Mouse (Mus musculus) lung, postnatal 10 days (tissue): ENCODE results near the gene Clcn7.
A peak's percentile ranks its signal among the peaks of the same experiment; 100 is the strongest.

ENCODE experiments used
- DNase-seq: peaks from one replicate; pipeline ENCODE4 v3.0.0; 2021

Gene Clcn7

DNA sequence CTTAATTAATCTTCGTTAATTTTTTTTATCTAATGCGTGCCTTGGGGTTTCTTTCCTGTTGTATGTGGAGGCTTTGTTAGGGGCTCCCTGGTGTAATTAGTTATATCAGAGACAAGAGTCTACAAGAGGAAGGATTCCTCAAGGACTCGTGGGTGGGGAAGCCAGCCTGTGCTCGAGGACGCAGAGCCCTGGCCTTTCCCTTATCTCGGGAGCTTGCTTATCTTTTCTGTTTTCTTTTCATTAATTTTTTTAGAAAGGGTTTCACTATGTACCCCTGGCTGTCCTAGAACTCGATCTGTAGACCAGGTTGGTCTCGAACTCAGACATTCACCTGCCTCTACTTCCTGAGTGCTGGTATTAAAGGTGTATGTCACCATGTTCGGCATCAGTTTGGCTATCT lies 5.5 kb upstream of the Clcn7 start:
- DNase-seq: no peak

DNA sequence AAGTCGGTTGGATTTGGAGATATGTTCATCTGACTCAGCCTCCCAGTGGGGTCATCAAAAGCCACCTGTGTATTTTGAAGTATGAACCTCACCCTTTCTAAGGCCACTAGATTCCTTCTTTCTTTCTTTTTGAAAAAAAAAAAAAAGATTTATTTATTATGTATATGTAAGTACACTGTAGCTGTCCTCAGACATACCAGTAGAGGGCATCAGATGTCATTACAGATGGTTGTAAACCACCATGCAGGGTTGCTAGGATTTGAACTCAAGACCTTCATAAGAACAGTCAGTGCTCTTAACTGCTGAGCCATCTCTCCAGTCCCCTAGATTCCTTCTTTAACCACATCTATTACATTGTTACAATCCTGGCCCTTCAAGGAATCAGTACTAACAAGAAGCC lies 3.1 kb upstream of the Clcn7 start:
- DNase-seq: no peak

DNA sequence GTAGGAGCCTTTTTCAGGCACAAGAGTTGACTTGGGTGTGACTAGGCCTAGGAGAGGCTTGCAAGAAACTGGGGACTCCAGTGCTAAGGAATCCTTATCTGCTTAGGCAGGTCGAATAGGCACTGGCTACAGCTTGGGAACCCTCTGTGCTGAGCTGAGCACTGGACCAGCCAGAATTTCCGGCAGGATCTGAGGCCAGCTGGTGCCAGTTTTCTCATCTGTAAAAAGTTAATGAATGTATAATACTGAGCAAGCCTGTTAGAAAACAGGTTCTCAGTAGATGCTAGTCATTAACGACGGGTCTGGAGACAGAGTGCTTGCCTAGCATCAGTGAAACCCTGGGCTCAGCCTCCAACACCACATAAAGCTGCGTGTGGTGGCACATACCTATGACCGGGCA lies 2.4 kb downstream of the Clcn7 start:
- no peak for DNase-seq

DNA sequence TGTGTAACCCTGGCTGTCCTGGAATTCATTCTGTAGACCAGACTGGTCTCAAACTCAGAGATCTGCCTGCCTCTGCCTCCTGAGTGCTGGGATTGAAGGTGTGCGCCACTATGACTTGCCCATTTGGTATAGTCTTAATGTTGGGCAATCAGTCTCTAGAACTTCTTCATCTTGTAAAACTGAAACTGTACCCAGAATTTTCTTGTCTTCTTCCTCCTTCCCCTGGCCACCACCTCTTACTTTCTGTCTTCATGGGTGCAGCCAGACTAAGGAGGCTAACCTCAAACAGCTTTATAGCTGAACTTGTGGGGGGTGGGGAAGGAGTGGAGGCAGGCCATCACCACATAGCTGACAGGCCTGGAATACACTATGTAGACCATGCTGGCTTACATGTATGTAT lies 5.6 kb downstream of the Clcn7 start:
- DNase-seq: no peak

DNA sequence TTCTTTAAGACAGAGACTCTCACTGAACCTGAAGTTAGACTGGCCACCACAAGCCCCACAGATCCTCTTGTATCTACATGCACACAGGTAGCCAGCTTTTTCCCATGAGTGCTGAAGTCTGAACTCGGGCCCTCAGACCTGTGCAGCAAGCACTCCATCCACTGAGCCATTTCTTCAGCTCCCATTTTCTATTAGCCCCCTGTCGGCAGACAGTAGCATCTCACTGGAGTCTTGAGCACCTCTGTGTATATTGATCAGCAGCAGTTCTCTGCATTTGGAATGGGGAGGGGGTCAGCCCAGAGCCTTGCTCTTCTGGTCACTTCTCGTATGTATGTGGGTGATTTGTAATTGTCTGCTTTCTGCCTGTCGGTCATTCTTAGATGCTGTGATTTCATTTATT lies 6.8 kb downstream of the Clcn7 start:
- DNase-seq: peak; percentile 41

DNA sequence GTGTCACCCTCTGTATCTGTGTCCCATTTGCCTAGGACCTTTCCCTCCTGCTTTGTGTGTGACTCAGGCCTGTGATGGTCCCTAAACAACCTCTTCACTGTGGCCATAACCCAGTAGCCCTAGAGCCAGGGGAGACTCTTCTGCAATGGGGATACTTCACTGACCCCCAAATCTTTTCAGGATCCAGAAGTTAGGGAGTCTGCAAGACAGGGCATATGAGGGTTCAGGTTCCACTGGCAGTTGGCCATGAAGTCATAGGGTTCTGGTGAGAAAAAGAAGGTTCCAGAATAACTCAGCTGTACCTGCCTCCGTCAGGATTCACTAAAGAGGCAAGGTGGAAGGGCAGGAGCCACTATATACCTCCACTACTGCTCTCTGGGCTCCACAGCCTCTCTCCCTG lies 29.0 kb downstream of the Clcn7 start, which contains the start of gene Ccdc154:
Ccdc154 (plus strand) TSS at position 301 of the 400 bp plus-strand sequence.
- no peak for DNase-seq

DNA sequence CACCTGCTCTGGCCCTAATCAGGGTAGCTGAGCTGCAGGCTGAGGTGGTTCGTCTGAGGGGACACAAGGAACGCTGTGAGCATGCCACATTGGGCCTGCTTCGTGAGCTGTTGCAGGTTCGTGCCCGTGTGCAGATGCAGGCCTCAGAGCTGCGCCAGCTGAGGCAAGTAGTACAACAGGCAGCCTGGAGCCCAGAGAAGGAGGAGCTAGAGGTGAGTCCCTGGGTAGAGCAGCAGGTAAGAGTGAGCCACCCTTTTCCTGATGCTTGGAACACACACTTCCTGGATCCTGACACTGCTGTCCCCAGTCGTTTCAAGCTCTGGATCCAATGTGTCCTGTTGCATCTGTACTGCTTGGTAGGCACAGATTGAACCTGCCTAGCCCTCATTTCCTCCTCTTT lies 30.2 kb downstream of the Clcn7 start:
- DNase-seq: no peak

DNA sequence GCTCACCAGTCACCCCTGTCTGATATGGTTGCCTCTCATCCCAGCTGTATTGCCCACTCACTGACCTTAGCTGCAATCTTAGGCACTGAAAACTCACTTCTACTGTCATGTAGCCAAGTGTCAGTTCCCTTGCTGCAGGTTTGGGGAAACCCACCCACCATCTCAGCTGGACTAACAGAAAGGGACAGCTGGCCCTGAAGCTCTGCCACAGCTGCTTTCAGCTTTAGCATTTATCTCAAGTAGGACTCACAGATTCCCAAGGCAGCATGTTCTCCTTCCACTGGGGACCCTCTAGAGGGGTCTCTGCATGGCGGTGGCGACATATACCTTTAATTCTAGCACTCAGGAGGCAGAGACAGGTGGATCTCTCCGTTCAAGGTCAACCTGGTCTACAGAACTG lies 31.6 kb downstream of the Clcn7 start:
- DNase-seq: no peak

DNA sequence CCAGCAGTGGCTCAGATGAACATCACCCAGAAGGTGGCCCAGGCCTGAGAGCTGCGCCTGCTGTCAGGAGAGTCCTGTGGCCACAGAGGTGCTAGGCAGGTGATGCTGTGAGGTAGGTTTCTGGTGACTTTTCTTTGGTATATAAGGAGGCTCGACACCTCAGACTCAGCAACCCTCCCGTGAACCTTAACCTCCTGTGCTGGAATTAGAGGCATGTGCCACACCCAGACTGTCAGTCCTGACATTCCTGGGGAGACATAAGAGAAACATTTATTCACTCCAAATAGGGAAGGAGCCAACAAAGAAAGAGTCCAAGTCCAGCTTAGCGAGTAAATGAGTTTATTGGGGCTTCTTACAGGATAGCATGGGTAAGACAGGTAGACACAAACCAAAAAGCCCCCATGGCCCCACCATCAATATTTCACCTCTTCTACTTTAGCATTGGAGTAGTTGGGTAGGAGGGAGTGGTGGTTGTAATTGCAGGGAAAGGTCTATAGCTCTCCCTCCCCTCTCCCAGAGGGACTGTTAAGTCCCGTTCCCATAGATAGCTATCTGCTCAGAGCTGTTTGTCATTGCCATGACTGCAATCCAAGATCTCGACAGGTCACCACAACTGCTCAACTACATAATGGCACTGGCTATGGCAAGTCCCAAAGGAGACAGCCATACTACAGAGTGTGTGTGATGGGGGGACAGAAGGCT lies 32.9 kb downstream of the Clcn7 start:
- DNase-seq: no peak

DNA sequence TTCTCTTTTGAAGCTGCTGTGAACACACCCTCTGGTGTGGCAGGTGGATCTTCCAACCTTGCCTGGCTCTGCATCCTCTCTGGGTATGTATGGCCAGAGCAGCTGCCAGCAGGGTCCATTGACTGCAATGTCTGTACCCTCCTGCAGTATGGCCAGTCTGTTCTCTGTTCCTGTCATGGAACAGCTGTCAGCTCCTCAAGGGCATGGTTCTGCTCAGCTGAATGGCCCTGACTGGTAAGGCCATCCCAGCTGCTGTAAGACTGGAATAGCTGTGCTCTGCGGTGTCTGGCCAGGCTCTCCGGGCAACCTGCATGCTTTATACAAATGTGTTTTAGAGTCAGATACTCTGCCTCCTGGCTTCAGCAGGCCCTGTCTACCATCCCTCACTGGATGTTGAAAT lies 36.5 kb downstream of the Clcn7 start:
- DNase-seq: no peak

DNA sequence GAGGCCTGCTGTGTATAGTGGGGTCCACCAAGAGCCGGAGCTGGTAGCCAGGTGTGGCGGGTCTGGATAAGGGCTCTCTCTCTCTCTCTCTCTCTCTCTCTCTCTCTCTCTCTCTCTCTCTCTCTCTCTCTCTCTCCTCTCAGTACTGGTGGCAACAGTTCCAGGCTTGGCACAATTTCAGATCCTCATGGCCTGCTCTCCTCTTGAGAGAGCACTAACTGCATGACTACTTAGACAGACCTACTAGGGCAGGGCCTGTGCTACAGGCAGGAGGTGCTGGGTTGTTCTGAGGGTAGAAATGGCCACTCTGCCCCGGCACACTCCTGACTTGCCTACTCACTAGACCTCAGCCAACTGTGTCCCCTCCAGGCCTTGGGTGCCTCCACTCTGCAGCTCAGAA lies 39.4 kb downstream of the Clcn7 start:
- peak; percentile 29 for DNase-seq

DNA sequence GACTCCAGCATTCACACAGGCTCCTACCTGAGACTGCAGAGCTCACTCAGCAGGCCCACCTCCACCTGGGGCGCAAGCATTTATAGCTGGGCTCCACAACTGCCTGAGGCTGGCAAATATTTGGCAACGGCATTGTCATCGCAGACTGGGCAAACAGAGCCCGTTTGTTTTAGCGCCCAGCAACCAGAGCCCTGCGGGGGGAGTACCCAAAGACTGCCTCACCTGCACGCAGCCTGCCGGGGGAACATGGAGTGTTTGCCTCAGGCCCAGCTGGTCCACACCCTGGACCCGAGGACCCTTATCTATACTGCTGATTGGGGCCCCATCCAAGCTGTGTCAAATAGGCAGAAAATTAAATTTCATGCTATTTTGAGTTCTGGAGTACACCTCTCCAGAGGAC lies 42.2 kb downstream of the Clcn7 start, which contains the start of gene Gm38655:
Gm38655 (minus strand) TSS at position 61 of the 400 bp plus-strand sequence.
- DNase-seq: peak; percentile 51

DNA sequence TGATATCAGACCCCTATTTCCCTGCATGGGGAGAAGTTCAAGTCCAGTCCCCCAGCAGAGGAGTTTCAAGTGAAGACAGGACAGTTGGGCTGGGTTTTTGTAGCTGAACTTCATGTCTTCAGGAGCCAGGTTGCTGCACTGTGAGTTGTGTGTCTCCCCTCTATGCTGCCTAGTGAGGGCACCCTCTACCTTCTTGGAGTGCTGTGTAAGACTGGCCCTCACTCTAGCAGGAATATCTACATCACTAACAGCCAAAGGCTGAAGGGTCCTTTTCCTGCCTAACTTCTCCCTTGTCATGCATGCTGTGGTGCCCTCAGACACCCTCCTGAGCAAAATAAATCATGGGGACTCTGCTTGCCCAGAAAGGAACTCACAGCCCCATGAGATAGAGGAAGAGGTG lies 50.0 kb downstream of the Clcn7 start:
- DNase-seq: no peak

DNA sequence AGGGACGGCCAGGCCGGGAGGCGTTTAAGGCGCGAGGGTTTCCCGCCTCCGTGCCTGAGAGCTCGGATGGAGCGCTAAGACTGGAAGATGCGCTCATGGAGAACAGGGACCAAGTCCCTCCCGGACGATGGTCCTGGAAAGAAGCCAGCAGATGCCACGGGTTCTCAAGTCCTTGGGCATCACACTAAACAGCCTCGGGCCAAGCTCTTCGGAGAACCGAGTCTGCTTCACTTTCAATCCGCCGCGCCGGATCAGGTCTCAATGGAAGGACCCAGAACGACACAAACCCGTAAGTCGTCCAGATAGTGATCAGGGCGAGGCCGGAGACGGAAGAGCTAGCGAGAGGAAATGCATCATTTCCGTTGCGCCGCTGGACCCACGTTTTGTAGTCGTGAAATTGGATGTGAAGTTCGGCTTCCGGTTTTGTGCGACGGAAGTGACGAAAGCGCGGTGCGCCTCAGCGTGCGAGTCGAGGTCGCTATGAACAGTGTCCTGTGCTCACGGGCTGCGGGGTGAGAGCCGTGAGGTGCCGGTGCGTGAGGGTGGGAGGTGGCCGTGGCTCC lies 51.0 kb downstream of the Clcn7 start, which contains the start of gene BC003965:
BC003965 (plus strand) TSS at position 426 of the 563 bp plus-strand sequence.
- DNase-seq: peak; percentile 98

DNA sequence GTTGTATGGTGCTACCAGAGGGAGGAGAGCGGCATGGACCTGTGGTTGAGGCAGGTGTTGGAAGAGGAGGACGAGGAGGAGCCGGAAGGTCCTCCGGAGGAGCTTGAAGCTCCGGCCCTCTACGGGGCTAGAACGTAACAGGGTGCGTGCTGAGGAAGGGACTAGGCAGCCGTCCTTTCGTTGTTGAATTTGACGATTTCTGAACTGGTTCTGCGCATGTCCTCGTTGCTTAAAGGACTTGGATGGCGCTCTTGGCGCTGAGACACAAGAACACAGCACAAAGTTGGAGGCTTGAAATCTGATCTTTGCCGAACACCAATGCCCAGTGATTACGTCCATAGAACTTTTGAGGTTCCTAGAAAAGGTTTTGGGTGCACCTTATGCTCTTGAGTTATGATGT lies 51.8 kb downstream of the Clcn7 start:
- no peak for DNase-seq

DNA sequence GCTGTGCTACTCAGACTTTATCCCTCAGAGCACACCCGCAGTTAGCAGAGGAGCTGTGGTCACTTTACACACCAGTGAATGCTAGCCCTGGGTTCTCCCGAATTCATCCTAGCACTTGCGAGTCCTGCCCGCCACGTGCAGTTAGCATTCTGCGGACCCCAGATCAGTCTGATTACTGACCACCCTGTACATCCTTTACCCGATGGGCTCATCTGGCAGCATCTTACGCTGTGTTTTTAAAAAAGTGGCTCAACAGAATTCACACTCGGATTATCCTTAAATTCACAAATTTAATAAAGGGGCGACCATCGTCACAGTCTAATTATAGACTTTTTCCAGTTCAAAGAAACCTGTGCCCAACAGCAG lies 54.6 kb downstream of the Clcn7 start:
- no peak for DNase-seq

DNA sequence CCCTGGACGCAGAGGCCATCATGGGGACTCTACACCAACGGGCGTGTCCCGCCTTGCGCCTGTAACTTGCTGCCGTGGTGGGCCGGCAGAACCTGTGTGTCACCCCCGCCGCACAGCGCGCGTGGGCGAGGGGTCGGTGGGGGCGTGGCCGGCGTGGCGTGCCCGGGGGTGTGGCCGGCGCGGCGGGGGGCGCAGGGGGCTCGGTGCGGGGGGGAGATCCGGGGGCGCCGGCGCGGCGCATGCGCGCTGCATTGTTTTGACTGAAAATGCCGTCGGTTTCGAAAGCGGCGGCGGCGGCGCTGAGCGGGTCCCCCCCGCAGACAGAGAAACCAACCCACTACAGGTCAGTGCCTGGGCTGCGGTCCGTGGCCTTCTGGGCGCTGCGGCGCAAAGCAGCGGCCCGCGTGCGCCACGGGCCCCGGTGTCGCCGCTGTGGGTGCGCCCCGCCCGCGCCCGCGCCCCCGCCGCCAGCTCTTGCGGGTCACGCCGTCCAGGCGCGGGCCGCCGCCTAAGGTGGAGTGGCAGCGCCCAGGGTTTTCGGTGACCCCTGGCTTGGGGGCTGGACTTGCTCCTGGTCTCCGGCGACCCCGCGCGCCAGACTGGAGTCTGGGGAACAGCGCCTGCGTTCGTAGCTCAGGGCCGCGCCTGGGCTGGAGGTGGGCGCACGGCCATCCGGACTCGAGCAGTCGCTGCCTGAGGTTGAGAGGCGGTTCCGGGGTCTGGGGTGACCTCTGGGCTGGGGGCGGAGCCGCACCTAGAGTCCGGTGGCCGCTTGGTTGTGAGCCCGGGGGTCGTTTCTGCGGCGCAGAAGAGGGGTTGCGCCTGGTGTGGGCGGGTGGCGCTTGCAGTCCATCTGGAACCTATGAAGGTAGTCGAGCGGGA lies 55.2 kb downstream of the Clcn7 start, which contains the start of gene Unkl:
Unkl (plus strand) TSS at position 248 of the 882 bp plus-strand sequence.
- peak; percentile 82 for DNase-seq

DNA sequence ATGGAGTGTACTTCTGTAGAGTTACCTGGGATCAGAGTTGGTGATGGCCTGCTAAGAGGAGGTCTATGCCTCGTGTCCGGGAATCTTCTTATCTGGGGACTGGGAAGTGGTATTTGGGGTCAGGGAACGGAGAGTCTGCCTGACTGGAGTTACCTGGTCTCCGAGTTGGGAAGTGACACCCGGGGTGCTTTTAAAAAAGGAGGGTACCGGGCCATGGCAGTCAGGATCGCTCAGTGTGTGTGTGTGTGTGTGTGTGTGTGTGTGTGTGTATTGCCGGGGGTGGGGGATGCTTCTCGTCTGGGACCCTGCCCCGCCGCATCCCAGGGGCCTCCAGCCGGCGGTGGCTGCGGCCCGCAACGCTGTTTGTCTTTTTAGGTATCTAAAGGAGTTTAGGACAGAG lies 55.9 kb downstream of the Clcn7 start:
- DNase-seq: no peak

DNA sequence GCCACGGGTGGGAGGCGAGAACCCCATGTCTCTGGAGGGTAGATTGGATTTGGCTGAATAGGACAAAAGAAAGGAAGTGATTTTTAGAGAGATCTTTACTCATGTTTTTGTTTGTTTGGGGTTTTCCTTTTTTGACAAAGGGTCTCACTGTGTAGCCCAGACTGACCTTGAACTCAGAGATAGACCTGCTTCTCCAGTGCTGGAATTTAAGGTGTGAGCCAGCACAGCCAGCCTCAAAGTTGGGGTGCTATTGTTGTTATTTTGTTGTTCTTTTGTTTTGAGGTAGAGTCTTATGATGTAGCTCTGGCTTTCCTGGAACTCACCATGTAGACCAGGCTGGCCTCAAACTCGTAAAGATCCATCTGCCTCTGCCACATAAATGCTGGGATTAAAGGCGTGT lies 69.2 kb downstream of the Clcn7 start:
- no peak for DNase-seq

DNA sequence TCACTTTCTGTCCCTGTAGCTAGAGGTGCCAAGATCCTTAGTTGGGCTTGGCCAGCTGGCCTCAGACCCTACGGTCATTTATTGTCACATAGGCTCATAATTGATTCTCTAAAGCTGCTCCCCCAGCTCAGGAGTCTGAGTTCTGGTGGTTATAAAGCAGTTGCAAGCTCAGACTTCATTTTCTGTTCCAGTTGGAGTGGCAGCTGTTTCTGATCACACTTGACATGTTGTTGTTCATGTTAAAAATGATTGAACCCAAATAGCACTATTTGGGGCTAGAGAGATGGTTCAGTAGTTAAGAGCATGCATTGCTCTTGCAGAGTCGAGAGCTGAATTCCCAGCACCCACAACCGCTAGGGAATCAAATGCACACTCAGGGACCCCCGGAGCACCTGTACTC lies 76.8 kb downstream of the Clcn7 start:
- DNase-seq: peak; percentile 60

DNA sequence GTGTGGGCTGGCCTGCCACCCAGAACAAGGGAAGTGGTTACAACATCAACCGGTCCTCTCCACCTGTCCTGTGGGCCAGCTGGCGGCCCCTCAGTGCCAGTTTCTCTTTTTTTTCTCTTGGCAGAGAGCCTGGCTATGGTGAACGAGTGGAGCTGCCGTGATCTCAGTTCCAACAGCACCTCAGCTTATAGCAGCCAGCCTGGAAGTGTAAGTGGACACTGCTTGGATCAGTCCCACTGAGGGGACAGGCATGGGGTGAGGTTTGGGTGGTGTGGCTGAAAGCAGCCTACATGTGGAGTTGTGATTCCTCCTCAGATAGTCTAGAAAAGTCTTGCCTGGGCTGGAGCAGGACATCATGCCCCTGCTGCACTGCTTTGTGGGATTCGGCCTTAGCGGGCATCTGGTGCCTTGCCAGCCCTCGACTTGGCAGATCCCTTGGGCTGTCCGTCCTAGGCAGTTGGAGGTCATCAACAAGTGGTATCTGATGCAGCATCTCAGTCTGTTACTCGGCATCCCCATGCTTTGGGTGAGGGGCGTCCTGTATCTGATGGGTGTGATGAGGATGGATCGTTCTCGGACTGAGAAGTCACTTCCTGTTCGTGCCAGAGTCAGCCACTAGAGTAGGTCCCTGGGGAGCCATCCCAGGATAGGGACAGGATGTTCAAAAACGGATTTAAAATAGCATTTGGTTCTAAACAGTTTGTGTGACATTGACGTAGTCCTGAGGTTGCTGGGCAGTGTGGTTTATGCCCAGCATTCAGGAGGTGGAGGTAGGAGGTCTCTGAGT lies 77.7 kb downstream of the Clcn7 start:
- peak; percentile 62 for DNase-seq

DNA sequence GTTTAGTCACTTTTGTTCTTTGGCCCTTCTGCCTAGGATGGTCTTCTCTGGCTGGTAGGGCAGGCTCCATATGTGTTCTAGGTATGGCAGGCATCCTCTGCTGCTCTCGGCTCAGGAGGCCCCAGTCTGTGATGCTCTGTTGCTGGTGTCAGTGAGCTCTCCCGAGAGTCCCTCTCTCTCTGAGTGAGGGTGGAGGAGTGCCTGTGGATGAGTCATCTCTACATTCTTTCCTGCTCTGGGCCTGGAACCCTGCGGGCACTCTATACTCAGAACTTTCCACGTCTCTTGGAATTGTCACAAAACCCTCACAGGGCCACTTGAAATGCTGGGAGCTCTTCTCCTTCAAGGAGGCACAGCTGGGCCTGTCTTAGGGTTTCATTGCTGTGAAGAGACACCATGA lies 78.5 kb downstream of the Clcn7 start:
- DNase-seq: no peak
